Mouse (Mus musculus) ES-CJ7 (cell line): Measurements from ENCODE around the gene Gm15155.

Source experiments
- DNase-seq: peaks from one replicate; pipeline ENCODE4 v3.0.0; 2011; ENCODE audit warnings: low read depth, low spot score

Gene Gm15155

GRCm38 (mm10) chrX:156009756-156010155, 385.2 kb downstream of the Gm15155 start:
- DNase-seq = no peak

GRCm38 (mm10) chrX:156155776-156156175, 531.2 kb downstream of the Gm15155 start:
- DNase-seq = no peak

- no peak for DNase-seq
These were observed 547.0 kb downstream of the Gm15155 start for GRCm38 (mm10) chrX:156171587-156171986.

GRCm38 (mm10) chrX:156303806-156304205, 679.3 kb downstream of the Gm15155 start:
- DNase-seq = peak; percentile 77
